Mouse (Mus musculus) cerebellum, adult 2 months (tissue): ENCODE results near the gene Grid2. TPM values are rescaled to one million over a fixed set of nuclear protein-coding genes. Genes with fewer than 3 reads are reported as not detected.

Source experiments
- DNase-seq, 2 experiments: peaks; one replicate each; pipeline ENCODE4 v3.0.0; 2021
- H3K27ac ChIP-seq: fragments of 200-500 bp; 2 replicates; pipeline ENCODE4 v1.5.1; 2012; ENCODE audit warnings: low read length, control low read depth, inconsistent platforms; ENCODE audit not compliant: insufficient read depth
- H3K27me3 ChIP-seq: fragments of 200-500 bp; 2 replicates; pipeline ENCODE4 v1.6.1; 2012; ENCODE audit warnings: inconsistent platforms, mild to moderate bottlenecking, low read length, moderate library complexity; ENCODE audit not compliant: control insufficient read depth, insufficient read depth
- H3K4me1 ChIP-seq: fragments of 200-500 bp; 2 replicates; pipeline ENCODE4 v1.6.1; 2011; ENCODE audit warnings: low read length; ENCODE audit not compliant: control insufficient read depth, insufficient read depth
- H3K4me3 ChIP-seq: fragments of 200-500 bp; replicated peaks from 2 replicates; pipeline ENCODE3; 2011; ENCODE audit warnings: mild to moderate bottlenecking, low read depth, low read length, control low read depth; ENCODE audit not compliant: insufficient read depth
- CTCF ChIP-seq: fragments of 200-500 bp; IDR thresholded peaks from 2 replicates; pipeline ENCODE4 v1.5.1; 2011; ENCODE audit warnings: low read depth, mild to moderate bottlenecking, control low read depth, low read length, moderate library complexity, borderline replicate concordance; ENCODE audit not compliant: insufficient read depth
- POLR2A ChIP-seq: fragments of 200-500 bp; IDR thresholded peaks from 2 replicates; pipeline ENCODE4 v1.6.1; 2011; ENCODE audit warnings: low read length, control low read depth, borderline replicate concordance; ENCODE audit not compliant: insufficient read depth
- WGBS: fragments of 180-500 bp; shearing (Covaris S2); methylation state at CpG from one replicate; pipeline ENCODE4 v1.1.7; 2018; 5-methylcytosine and 5-hydroxymethylcytosine counted together
- polyA plus RNA-seq: library from polyadenylated mRNA; depleted of rRNA; stranded (reverse); fragments of >200 nt; gene quantifications from 2 replicates; pipeline ENCODE4 v1.2.3, GENCODE M21; 2012

Gene Grid2
- polyA plus RNA-seq, 1 experiment: 76.4 TPM

DNA sequence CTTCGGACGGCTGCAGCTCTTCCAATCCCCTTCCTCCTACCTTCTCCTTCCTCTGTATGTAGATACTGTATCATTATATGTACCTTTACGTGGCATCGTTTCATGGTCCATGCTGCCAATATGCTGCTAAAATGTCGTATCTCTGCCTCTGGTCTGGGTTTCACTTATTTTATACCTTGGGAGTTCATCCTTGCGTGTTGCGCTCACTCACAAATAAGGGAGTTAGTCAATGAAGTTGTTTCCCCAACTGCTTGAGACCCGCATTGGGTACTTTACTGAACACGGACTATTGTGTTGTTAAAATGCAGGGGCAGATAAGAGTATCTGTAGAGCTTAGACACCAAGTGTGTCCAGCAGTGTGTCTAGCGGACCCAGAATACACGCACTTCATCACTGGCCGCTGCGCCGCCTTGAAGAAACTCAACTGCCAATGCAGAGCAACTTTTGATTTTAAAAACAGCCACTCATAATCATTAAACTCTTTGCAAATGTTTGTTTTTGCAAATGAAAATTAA is 1474.9 kb downstream of the Grid2 start:
- no peak overlapping the region for H3K27ac ChIP-seq
- WGBS: 12% methylated on average over 14 of the region's 14 CpGs
- peaks cover 9% of the 10 kb centered on the region for H3K4me1 ChIP-seq
- DNase-seq: no peak
- H3K27me3 ChIP-seq: peaks cover 13% of the 10 kb centered on the region; the same call in 1 of the 2 replicates
- no peak overlapping the region for H3K4me3 ChIP-seq
- TF ChIP-seq POLR2A (no peak), CTCF (no peak)

DNA sequence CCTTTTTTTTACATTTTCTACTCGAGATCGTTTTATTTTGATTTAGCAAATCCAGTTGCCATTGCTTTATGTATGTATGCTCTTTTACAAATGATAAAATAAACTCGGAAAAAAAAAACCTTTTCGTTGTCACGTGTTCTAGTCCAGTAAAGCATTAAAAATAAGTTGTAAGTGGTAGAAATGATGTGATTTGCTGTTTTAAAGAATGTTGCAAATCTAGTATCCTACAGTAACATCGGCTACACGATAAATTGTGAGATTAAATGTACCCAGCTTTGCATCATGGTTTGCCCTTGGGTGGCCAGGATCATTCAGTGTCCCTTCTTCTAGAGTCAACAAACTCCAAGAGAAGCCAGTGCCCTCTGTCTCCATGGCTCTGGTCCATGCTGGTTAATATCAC is 1475.5 kb downstream of the Grid2 start:
- no peak overlapping the region for H3K27ac ChIP-seq
- TF ChIP-seq CTCF (no peak), POLR2A (no peak)
- H3K4me1 ChIP-seq: peaks cover 9% of the 10 kb centered on the region
- peaks cover 13% of the 10 kb centered on the region; the same call in 1 of the 2 replicates for H3K27me3 ChIP-seq
- H3K4me3 ChIP-seq: no peak overlapping the region
- WGBS: 11% methylated on average over 7 of the region's 7 CpGs
- no peak for DNase-seq

DNA sequence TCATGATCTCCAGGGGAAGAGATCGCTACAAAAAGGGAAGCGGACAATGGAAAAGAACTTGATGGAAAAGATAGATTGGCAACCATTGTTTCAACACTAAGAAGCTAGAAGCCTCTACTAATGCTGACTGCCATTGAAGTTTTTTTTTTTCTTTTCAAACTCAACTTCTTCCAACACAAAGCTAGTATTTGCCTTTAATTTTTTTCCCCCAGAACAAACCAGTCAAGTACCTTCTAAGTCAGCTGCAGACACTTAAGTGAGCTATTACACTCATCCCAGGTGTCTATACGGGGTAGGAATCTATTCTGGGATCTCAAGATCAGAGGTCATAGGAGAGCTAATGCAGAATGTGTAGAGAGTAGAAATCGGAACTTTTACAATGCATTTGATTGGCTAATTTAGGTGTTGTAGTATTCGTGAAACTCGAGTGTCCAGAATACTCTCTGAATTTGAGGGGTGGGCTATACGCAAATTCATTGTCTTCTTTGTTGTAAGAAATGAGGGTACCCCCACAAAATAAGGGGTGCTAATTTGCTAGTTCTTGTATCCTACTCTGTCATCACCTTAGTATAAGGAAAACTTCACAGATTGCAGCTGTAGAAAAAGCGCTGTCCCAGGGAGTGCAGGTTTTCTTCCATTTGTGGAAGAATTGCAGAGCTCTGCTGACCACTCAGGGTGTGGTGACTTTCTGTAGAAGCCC is 1476.1 kb downstream of the Grid2 start:
- Histone ChIP-seq H3K4me1 (peaks cover 9% of the 10 kb centered on the region), H3K27me3 (peaks cover 13% of the 10 kb centered on the region; the same call in 1 of the 2 replicates), H3K27ac (no peak overlapping the region), H3K4me3 (no peak overlapping the region)
- TF ChIP-seq POLR2A (no peak), CTCF (no peak)
- no peak for DNase-seq
- WGBS: 11% methylated on average over 8 of the region's 8 CpGs

DNA sequence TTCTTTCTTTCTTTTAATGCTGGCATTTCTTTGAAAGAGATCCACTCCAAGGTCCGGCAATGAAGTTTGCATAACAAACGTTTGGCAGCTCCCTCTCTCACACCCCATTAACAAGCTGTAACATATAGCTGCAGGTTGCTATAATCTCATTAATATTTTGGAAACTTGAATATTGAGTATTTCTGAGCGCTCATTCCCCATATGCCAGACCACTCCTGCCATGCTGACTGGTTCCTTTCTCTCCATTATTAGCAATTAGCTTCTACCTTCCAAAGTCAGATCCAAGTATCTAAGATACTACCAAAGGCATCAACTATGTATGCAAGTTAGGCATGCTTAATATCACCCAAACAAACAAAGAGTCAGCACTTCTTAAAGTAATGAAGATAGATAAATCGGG is 1477.6 kb downstream of the Grid2 start:
- H3K4me3 ChIP-seq: no peak overlapping the region
- H3K27me3 ChIP-seq: peaks cover 13% of the 10 kb centered on the region; the same call in 1 of the 2 replicates
- WGBS: 9% methylated on average over 4 of the region's 4 CpGs
- TF ChIP-seq POLR2A (no peak), CTCF (no peak)
- peaks cover 5% of the 10 kb centered on the region; the same call in 1 of the 2 replicates for H3K4me1 ChIP-seq
- no peak for DNase-seq
- no peak overlapping the region for H3K27ac ChIP-seq

DNA sequence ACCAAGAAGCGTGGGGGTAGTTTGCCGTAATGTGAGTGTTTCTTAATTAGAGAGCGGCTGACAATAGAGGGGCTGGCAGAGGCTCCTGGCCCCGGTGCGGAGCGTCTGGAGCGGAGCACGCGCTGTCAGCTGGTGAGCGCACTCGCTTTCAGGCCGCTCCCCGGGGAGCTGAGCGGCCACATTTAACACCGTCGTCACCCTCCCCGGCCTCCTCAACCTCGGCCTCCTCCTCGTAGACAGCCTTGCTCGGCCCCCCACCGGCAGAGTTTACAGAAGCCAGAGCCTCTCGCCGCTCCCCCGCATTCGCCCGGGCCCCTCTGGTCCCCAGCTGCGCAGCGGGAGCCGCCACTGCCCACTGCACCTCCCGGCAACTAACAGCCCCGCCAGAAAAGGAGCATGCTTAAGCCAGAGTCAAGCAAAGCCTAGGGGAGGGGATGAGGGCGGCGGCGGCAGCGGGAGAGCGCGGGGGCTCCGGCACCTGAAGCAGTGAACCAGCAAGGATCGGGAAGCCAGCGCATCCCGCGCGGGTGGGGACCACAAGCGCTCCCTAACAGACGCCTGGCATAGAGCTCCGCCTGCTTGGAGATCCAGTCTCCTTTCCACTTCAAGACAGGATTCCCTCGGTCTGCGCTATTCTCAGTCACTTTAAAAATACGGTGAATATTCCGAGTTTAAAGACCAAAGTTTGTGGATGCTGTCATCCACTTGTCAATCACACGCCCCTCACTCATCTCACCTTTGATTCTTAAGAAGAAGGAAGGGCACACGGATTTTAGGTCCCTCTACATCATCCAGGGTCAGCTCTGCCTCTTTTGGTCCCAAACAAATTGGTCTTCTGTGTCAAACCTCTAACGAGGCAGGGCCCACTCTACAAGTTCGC is 1479.0 kb downstream of the Grid2 start:
- 3% methylated on average over 54 of the region's 54 CpGs for WGBS
- Histone ChIP-seq H3K27ac (no peak overlapping the region), H3K4me3 (peak overlapping the region; percentile 30), H3K4me1 (peaks cover 2% of the 10 kb centered on the region; the same call in 1 of the 2 replicates), H3K27me3 (peaks cover 10% of the 10 kb centered on the region; the same call in 1 of the 2 replicates)
- TF ChIP-seq POLR2A (no peak), CTCF (no peak)
- peak in 1 of 2 experiments; percentile 24 for DNase-seq

DNA sequence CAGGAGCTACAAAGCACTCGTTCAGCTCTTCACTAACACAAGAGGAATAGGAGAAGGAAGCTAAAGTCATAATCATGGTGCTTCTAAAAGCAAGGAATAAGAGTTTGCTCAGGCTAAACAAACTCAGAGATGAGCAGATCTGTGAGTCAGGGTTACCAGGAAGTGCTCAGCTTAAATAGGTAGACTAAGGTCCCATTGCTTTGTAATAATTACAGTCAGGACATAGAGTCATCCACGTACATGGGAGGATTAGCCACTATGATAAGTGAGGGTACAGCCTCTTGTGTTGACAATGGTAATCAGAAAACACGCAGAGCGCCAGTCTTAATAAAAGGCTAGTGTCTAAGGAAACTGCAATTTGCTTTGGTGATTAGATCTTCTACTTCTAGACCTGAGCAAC is 1480.6 kb downstream of the Grid2 start:
- no peak overlapping the region for H3K27ac ChIP-seq
- no peak for DNase-seq
- TF ChIP-seq CTCF: no peak
- TF ChIP-seq POLR2A: no peak
- 0 out of 2 replicates have a peak, but pooled peaks cover 2% of the 10 kb centered on the region for H3K4me1 ChIP-seq
- no peak overlapping the region for H3K4me3 ChIP-seq
- 93% methylated on average over 4 of the region's 4 CpGs for WGBS
- peaks cover 7% of the 10 kb centered on the region; the same call in 1 of the 2 replicates for H3K27me3 ChIP-seq

DNA sequence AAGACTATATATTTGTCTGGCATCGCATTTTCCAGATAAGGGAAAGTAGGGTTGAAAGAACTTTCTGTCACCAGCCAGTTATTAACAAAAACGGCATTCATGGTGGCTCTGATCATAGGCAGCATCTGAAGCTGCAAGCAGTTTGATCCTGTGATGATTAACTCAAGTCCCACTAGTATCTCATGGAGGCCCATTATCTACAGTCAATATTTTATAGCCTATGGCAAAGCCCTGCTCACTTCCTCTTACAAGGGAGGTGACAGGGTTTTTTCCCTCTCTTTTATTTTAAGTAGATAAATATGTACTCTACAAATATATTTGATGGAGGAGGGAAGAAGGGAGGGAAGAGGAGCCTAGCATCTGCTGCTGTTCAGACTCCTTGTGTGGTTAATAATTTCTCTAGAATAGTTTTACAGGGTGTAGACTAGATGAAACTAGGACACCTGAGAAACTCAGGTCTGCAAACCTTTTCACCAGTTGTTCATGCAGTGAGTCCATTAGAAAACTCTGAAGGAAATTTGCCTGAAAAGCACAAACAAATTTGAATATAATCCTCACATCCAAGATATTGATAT is 1487.3 kb downstream of the Grid2 start:
- no peak for DNase-seq
- 76% methylated on average over 2 of the region's 2 CpGs for WGBS
- Histone ChIP-seq H3K4me1 (no peaks in the 10 kb centered on the region), H3K4me3 (no peak overlapping the region), H3K27ac (no peak overlapping the region), H3K27me3 (no peaks in the 10 kb centered on the region)
- no peak for TF ChIP-seq POLR2A
- no peak for TF ChIP-seq CTCF
